Mouse (Mus musculus) heart, postnatal 14 days (tissue): ENCODE data around the gene Susd1. TPM values are rescaled to one million over a fixed set of nuclear protein-coding genes. Genes with fewer than 3 reads are reported as not detected.
A peak's percentile ranks its signal among the peaks of the same experiment; 100 is the strongest.

Source experiments
- DNase-seq, 2 experiments: peaks; one replicate each; pipeline ENCODE4 v3.0.0; 2021 to 2022
- intact Hi-C: fragments of 180-260 bp; cut with DNase I; formaldehyde crosslinking; loops from one replicate; pipeline ENCODE4 v1.15.1; 2025
- total RNA-seq, 2 experiments: library from RNA; stranded (reverse); gene quantifications; 2 replicates each; pipeline ENCODE4 v1.2.3; 2021

Gene Susd1
- total RNA-seq, 2 experiments from 2014 or later = 0.98 to 1.5 TPM

- intact Hi-C loops = loop anchor here (10.0 kb wide), 1 partner anchor 345 kb away; the partner anchor contains the start of gene Ptgr1
- DNase-seq = peak; percentile 14 to 51
Measured at GRCm38 (mm10) chr4:59329461-59330304, 108.8 kb downstream of the Susd1 start.

- intact Hi-C loops = no loop called here
Measured at GRCm38 (mm10) chr4:59328821-59329220, 109.6 kb downstream of the Susd1 start.

GRCm38 (mm10) chr4:59327986-59328385, 110.4 kb downstream of the Susd1 start:
- intact Hi-C loops = no loop called here
- DNase-seq = no peak

More at GRCm38 (mm10) chr4:59328821-59329220, 109.6 kb downstream of the Susd1 start:
- DNase-seq = no peak

- no peak for DNase-seq
- intact Hi-C loops = no loop called here
Measured at GRCm38 (mm10) chr4:59326031-59326760, 112.2 kb downstream of the Susd1 start.

GRCm38 (mm10) chr4:59324317-59324716, 114.1 kb downstream of the Susd1 start:
- intact Hi-C loops = no loop called here
- no peak for DNase-seq

- intact Hi-C loops = no loop called here
- no peak for DNase-seq
Measured at GRCm38 (mm10) chr4:59323231-59323651, 115.2 kb downstream of the Susd1 start.

GRCm38 (mm10) chr4:59322733-59323132, 115.7 kb downstream of the Susd1 start:
- intact Hi-C loops = no loop called here
- no peak for DNase-seq

GRCm38 (mm10) chr4:59322056-59322455, 116.4 kb downstream of the Susd1 start:
- no peak for DNase-seq
- intact Hi-C loops = no loop called here

GRCm38 (mm10) chr4:59321181-59322008, 117.0 kb downstream of the Susd1 start:
- DNase-seq = no peak
- intact Hi-C loops = no loop called here

- no peak for DNase-seq
- intact Hi-C loops = no loop called here
Measured at GRCm38 (mm10) chr4:59319136-59319941, 119.1 kb downstream of the Susd1 start.

GRCm38 (mm10) chr4:59318602-59319001, 119.8 kb downstream of the Susd1 start:
- intact Hi-C loops = no loop called here
- DNase-seq = no peak

- intact Hi-C loops = no loop called here
- no peak for DNase-seq
Measured at GRCm38 (mm10) chr4:59315553-59316405, 122.7 kb downstream of the Susd1 start.

- no peak for DNase-seq
- intact Hi-C loops = no loop called here
Measured at GRCm38 (mm10) chr4:59314939-59315552, 123.4 kb downstream of the Susd1 start.

GRCm38 (mm10) chr4:59312945-59313344, 125.5 kb downstream of the Susd1 start:
- intact Hi-C loops = no loop called here

GRCm38 (mm10) chr4:59310590-59310989, 127.8 kb downstream of the Susd1 start:
- DNase-seq = no peak
- intact Hi-C loops = no loop called here

More at GRCm38 (mm10) chr4:59312945-59313344, 125.5 kb downstream of the Susd1 start:
- DNase-seq = peak; percentile 60 to 65

GRCm38 (mm10) chr4:59307841-59308589, 130.4 kb downstream of the Susd1 start:
- intact Hi-C loops = no loop called here
- no peak for DNase-seq

- DNase-seq = no peak
- intact Hi-C loops = no loop called here
Measured at GRCm38 (mm10) chr4:59302387-59302786, 136.0 kb downstream of the Susd1 start.
